Mouse (Mus musculus): ENCODE measurements around the gene Egln1. TPM values are rescaled to one million over a fixed set of nuclear protein-coding genes. Genes with fewer than 3 reads are reported as not detected.

The Egln1 gene
- polyA plus RNA-seq, 1 experiment, result 29.7 TPM

DNA sequence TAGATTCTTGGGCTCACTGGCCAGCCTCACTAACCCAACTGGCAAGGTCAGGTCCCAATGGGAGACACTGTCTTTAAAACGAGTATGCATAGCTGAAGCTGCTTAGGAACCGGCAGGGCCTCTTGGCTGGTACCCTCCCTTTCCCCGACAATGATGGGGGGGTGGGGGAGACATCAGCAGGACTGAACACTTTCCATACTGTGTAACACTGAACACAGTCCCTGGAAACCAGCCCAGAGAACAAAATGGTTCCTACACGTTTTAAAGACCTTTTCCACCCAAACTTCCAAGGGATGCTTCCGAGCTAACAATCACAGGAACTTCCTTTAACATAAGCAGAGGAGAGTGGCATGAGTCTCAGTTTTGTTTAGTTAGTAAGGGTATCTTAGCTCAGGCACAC is 14.0 kb downstream of the Egln1 start:
- H3K79me3 ChIP-seq (ENCODE audit: low read depth), result peaks cover 79% of the 10 kb centered on the region
- TF ChIP-seq CTCF (IDR thresholded peaks at IDR 0.05; ENCODE audit: control insufficient read depth, insufficient read depth, insufficient read length), result no peak
- TF ChIP-seq USF1 (IDR thresholded peaks at IDR 0.05; ENCODE audit: low read depth), result no peak
- peaks cover 100% of the 10 kb centered on the region for H3K79me2 ChIP-seq (ENCODE audit: control insufficient read depth, insufficient read depth)
- H3ac ChIP-seq (ENCODE audit: control insufficient read depth, insufficient read length, low read depth), result no peak overlapping the region
- H3K4me3 ChIP-seq (ENCODE audit: insufficient read depth, poor library complexity, severe bottlenecking), result no peak overlapping the region
- H3K27me3 ChIP-seq (ENCODE audit: control insufficient read depth, insufficient read depth, insufficient read length), result no peaks in the 10 kb centered on the region
- peaks cover 10% of the 10 kb centered on the region for H3K36me3 ChIP-seq (ENCODE audit: control insufficient read depth, insufficient read depth)

DNA sequence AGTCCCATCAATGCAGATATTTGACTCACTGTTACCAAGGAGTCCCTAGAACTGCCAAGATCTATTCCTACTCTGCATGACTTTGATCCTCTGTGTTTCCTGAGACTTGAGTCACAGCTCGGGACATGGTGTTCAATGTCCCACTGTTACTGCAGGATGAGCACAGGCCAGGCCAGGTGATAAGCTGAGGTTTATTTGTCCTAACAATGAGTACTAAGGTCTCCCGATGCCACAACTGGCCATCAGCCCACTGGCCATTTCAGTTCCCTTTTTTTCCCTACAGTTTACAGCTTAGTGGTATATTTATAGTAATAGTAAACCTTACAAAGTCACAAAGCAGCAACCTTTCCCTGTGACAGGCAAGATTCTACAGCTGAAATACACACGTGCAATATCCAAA is 16.7 kb downstream of the Egln1 start:
- peaks cover 83% of the 10 kb centered on the region for H3K79me3 ChIP-seq (ENCODE audit: low read depth)
- H3K36me3 ChIP-seq (ENCODE audit: control insufficient read depth, insufficient read depth), result peaks cover 2% of the 10 kb centered on the region
- TF ChIP-seq USF1 (IDR thresholded peaks at IDR 0.05; ENCODE audit: low read depth), result no peak
- TF ChIP-seq FOSL1 (IDR thresholded peaks at IDR 0.05; ENCODE audit: insufficient read depth, low read length, poor library complexity, severe bottlenecking), result no peak
- H3K27me3 ChIP-seq (ENCODE audit: control insufficient read depth, insufficient read depth, insufficient read length), result no peaks in the 10 kb centered on the region
- peaks cover 100% of the 10 kb centered on the region for H3K79me2 ChIP-seq (ENCODE audit: control insufficient read depth, insufficient read depth)
- H3K4me3 ChIP-seq (ENCODE audit: insufficient read depth, poor library complexity, severe bottlenecking), result no peak overlapping the region
- H3ac ChIP-seq (ENCODE audit: control insufficient read depth, insufficient read length, low read depth), result no peak overlapping the region

DNA sequence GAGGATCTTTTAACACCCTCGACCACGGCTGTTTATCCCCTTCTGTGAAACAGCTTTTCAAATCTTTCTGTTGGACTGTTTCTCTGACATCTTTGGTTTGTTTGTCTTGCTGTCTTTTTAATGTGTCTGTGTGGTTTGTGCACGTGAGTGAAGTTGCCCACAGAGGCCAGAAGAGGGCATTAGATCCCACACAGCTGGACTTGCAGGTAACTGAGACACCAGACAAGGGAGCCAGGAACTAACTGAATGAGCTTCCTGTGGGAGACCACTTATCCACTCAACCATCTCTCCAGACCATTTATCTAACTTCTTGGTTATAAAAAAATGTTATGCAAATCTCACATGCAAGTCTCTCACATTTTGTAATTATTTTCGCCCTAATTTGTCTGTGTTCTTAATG is 18.5 kb downstream of the Egln1 start:
- peaks cover 88% of the 10 kb centered on the region for H3K79me2 ChIP-seq (ENCODE audit: control insufficient read depth, insufficient read depth)
- no peaks in the 10 kb centered on the region for H3K27me3 ChIP-seq (ENCODE audit: control insufficient read depth, insufficient read depth, insufficient read length)
- peaks cover 71% of the 10 kb centered on the region for H3K79me3 ChIP-seq (ENCODE audit: low read depth)
- H3ac ChIP-seq (ENCODE audit: control insufficient read depth, insufficient read length, low read depth), result no peak overlapping the region
- no peak overlapping the region for H3K4me3 ChIP-seq (ENCODE audit: insufficient read depth, poor library complexity, severe bottlenecking)
- H3K36me3 ChIP-seq (ENCODE audit: control insufficient read depth, insufficient read depth), result no peaks in the 10 kb centered on the region
- TF ChIP-seq FOSL1 (IDR thresholded peaks at IDR 0.05; ENCODE audit: insufficient read depth, low read length, poor library complexity, severe bottlenecking), result no peak
- TF ChIP-seq MYOD1 (IDR thresholded peaks at IDR 0.05; ENCODE audit: control insufficient read depth, insufficient read length, low read depth), result no peak
- no peak for TF ChIP-seq MYOG (IDR thresholded peaks at IDR 0.05; ENCODE audit: control insufficient read depth, extremely low read depth, insufficient read length)
- no peak for TF ChIP-seq USF1 (IDR thresholded peaks at IDR 0.05; ENCODE audit: low read depth)
- no peak for TF ChIP-seq CEBPB (IDR thresholded peaks at IDR 0.05; ENCODE audit: low read depth)

DNA sequence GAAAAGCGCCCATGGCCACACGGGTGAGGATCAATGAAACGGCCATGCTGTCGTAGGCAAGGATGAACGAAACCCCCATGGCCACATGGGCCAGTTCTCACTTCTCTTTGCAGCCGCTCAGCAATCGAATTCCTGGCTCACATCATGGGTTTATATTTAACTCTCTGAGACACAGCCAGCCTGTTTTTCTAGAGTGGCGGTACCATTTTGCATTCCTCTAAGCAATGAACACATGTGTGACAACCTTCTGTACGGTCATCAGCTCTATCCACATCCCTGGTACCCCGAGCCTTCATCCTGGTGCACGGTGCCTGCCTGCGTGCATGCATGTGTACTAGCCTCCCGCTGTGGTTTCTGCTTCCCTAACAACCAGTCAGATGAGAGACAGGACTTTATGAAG is 19.0 kb downstream of the Egln1 start:
- Histone ChIP-seq H3ac (ENCODE audit: control insufficient read depth, insufficient read length, low read depth) (no peak overlapping the region), H3K4me3 (ENCODE audit: insufficient read depth, poor library complexity, severe bottlenecking) (no peak overlapping the region), H3K79me2 (ENCODE audit: control insufficient read depth, insufficient read depth) (peaks cover 82% of the 10 kb centered on the region), H3K36me3 (ENCODE audit: control insufficient read depth, insufficient read depth) (no peaks in the 10 kb centered on the region), H3K79me3 (ENCODE audit: low read depth) (peaks cover 66% of the 10 kb centered on the region), H3K27me3 (ENCODE audit: control insufficient read depth, insufficient read depth, insufficient read length) (no peaks in the 10 kb centered on the region)
- TF ChIP-seq MAX (IDR thresholded peaks at IDR 0.05), result no peak
- TF ChIP-seq FOSL1 (IDR thresholded peaks at IDR 0.05; ENCODE audit: insufficient read depth, low read length, poor library complexity, severe bottlenecking), result no peak

DNA sequence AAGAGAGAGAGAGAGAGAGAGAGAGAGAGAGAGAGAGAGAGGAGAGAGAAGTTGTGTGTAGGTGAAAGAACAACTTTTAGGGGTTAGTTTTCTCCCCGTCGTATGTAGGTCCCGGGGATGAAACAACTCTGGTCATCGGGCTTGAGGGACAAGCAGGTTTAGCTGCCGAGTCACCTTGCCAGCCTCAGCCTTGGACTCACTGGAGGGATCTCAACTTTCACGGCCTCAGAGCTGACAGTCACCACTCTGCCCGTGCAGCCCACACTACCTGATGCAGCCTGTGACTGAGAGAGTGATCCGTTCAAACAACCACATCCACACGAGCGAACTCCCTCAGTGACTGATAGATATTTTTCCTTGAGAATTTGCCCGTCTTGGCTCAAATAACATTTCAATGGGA is 20.1 kb downstream of the Egln1 start:
- no peaks in the 10 kb centered on the region for H3K27me3 ChIP-seq (ENCODE audit: control insufficient read depth, insufficient read depth, insufficient read length)
- no peaks in the 10 kb centered on the region for H3K36me3 ChIP-seq (ENCODE audit: control insufficient read depth, insufficient read depth)
- no peak for TF ChIP-seq MYOG (IDR thresholded peaks at IDR 0.05; ENCODE audit: control insufficient read depth, extremely low read depth, insufficient read length)
- TF ChIP-seq MYOD1 (IDR thresholded peaks at IDR 0.05; ENCODE audit: control insufficient read depth, insufficient read length, low read depth), result no peak
- no peak for TF ChIP-seq MAX (IDR thresholded peaks at IDR 0.05)
- TF ChIP-seq CEBPB (IDR thresholded peaks at IDR 0.05; ENCODE audit: low read depth), result no peak
- TF ChIP-seq CTCF (IDR thresholded peaks at IDR 0.05; ENCODE audit: control insufficient read depth, insufficient read depth, insufficient read length), result no peak
- no peak for TF ChIP-seq USF1 (IDR thresholded peaks at IDR 0.05; ENCODE audit: low read depth)
- no peak for TF ChIP-seq FOSL1 (IDR thresholded peaks at IDR 0.05; ENCODE audit: insufficient read depth, low read length, poor library complexity, severe bottlenecking)
- no peak overlapping the region for H3K4me3 ChIP-seq (ENCODE audit: insufficient read depth, poor library complexity, severe bottlenecking)
- peaks cover 63% of the 10 kb centered on the region for H3K79me3 ChIP-seq (ENCODE audit: low read depth)
- peaks cover 82% of the 10 kb centered on the region for H3K79me2 ChIP-seq (ENCODE audit: control insufficient read depth, insufficient read depth)
- no peak overlapping the region for H3ac ChIP-seq (ENCODE audit: control insufficient read depth, insufficient read length, low read depth)

DNA sequence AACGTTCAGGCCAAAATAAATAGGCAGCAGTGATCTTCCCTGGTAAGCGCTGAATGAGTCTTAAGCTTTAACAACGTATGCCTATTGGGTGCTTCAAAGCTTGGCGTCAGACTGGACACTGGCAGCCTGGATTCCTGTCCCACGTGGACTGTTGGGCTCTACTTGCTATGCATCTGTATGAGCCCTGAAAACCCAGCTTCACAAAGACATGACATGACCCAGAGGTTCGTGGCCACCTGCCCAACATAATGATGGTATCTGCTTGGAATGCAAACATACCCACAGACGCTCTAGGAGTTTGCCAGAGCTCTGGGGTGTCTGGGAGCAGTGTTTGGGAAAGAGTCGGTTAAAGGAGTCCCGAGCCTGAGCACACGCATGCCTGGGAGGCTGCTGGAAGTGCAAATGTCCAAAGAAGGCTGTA is 22.8 kb downstream of the Egln1 start:
- H3ac ChIP-seq (ENCODE audit: control insufficient read depth, insufficient read length, low read depth), result no peak overlapping the region
- TF ChIP-seq FOSL1 (IDR thresholded peaks at IDR 0.05; ENCODE audit: insufficient read depth, low read length, poor library complexity, severe bottlenecking) (no peak), USF1 (IDR thresholded peaks at IDR 0.05; ENCODE audit: low read depth) (peak; percentile 40), MYOG (IDR thresholded peaks at IDR 0.05; ENCODE audit: control insufficient read depth, extremely low read depth, insufficient read length) (no peak), MYOD1 (IDR thresholded peaks at IDR 0.05; ENCODE audit: control insufficient read depth, insufficient read length, low read depth) (peak; percentile 65), CTCF (IDR thresholded peaks at IDR 0.05; ENCODE audit: control insufficient read depth, insufficient read depth, insufficient read length) (no peak), CEBPB (IDR thresholded peaks at IDR 0.05; ENCODE audit: low read depth) (no peak), MAX (IDR thresholded peaks at IDR 0.05) (peak; percentile 98)
- H3K36me3 ChIP-seq (ENCODE audit: control insufficient read depth, insufficient read depth), result no peaks in the 10 kb centered on the region
- H3K4me3 ChIP-seq (ENCODE audit: insufficient read depth, poor library complexity, severe bottlenecking), result no peak overlapping the region
- peaks cover 82% of the 10 kb centered on the region for H3K79me2 ChIP-seq (ENCODE audit: control insufficient read depth, insufficient read depth)
- H3K27me3 ChIP-seq (ENCODE audit: control insufficient read depth, insufficient read depth, insufficient read length), result no peaks in the 10 kb centered on the region
- peaks cover 62% of the 10 kb centered on the region for H3K79me3 ChIP-seq (ENCODE audit: low read depth)
